Mouse (Mus musculus) kidney, adult 2 months (tissue): ENCODE measurements around the gene Gys2.

Experiments
- CTCF ChIP-seq: fragments of 200-500 bp; conservative IDR thresholded peaks from 2 replicates; pipeline ENCODE4 v1.5.1; 2011; ENCODE audit warnings: low read depth, mild to moderate bottlenecking, control low read depth, low read length, moderate library complexity, mixed read lengths; ENCODE audit not compliant: insufficient read depth, insufficient read length
- POLR2A ChIP-seq: fragments of 200-500 bp; IDR thresholded peaks from one replicate; pipeline ENCODE4 v1.6.1; 2011; ENCODE audit warnings: low read depth, low read length, control low read depth

DNA sequence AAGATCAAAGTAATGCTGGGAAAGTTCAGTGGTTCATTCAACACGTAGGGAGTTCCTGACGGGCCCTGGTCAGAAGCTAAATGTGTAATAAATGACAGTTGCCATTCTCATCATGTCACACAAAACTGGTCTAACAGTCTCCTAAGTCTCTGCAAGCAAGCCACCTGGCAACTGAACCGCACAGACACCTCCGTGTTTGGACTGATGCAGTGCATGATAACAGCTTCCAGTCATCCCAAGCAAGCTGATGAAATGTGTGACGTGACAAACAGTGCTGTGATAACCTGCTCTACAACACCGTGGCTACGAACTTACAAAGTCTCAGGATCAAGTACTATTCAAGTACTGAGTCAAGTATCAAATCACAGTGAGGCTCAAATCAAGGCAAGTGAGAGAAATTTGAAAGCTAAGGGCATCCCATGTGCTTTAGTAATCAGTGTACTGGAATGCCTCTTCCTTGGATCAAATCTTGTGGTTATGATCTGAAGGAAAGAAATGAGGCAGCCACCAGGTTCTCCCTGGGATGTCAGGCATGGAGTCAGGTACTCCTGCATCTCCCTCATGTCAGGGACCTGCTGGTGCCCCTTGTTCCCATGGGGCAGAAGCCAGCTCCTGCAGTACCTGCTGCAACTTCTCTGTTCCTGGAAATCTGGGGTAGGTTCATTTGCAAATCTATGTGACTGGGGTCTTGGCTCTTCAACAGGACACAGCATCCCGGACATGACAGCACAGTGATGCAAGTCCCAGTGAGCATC is 94.2 kb downstream of the Gys2 start:
- TF ChIP-seq CTCF (no peak), POLR2A (no peak)
